Mouse (Mus musculus) embryo, embryonic 9.5 days (tissue): ENCODE results near the gene Cx3cr1.
"Not testable (repeated sequence)": the region's sequence is repeated elsewhere in the genome, so short reads cannot be mapped to it uniquely, and the experiment has no call there.

Experiments
- DNase-seq: peaks from one replicate; pipeline ENCODE4 v3.0.0-alpha.2; 2017; ENCODE audit errors: extremely low spot score

Cx3cr1 gene

GRCm38 (mm10) chr9:120069779-120070178 lies at the start of gene Cx3cr1:
Cx3cr1 (minus strand) TSS chr9:120069879.
- DNase-seq, result no peak

GRCm38 (mm10) chr9:120118212-120118611 lies 48.5 kb upstream of the Cx3cr1 start:
- no peak for DNase-seq

GRCm38 (mm10) chr9:120116184-120116624 lies 46.5 kb upstream of the Cx3cr1 start:
- no peak for DNase-seq

- no peak for DNase-seq
These were observed 45.9 kb upstream of the Cx3cr1 start for GRCm38 (mm10) chr9:120115580-120115979.

GRCm38 (mm10) chr9:120114789-120115151 lies 45.1 kb upstream of the Cx3cr1 start:
- DNase-seq, result no peak

- DNase-seq, result no peak
These were observed 44.5 kb upstream of the Cx3cr1 start for GRCm38 (mm10) chr9:120114051-120114788.

- no peak for DNase-seq
These were observed 43.8 kb upstream of the Cx3cr1 start for GRCm38 (mm10) chr9:120113456-120113855.

GRCm38 (mm10) chr9:120112472-120112871 lies 42.8 kb upstream of the Cx3cr1 start:
- DNase-seq, result no peak

GRCm38 (mm10) chr9:120111156-120111945 lies 41.7 kb upstream of the Cx3cr1 start:
- no peak for DNase-seq

- DNase-seq, result peak; percentile 93
These were observed 40.7 kb upstream of the Cx3cr1 start, which contains the start of gene Slc25a38 for GRCm38 (mm10) chr9:120110211-120111018. Slc25a38 (plus strand) TSS chr9:120110374.

GRCm38 (mm10) chr9:120108953-120109352 lies 39.3 kb upstream of the Cx3cr1 start:
- DNase-seq, result not testable (repeated sequence)

- DNase-seq, result no peak
These were observed 31.5 kb upstream of the Cx3cr1 start for GRCm38 (mm10) chr9:120101165-120101564.

GRCm38 (mm10) chr9:120099304-120099703 lies 29.6 kb upstream of the Cx3cr1 start:
- no peak for DNase-seq

GRCm38 (mm10) chr9:120098682-120099081 lies 29.0 kb upstream of the Cx3cr1 start:
- peak; percentile 61 for DNase-seq

- DNase-seq, result no peak
These were observed 26.2 kb upstream of the Cx3cr1 start for GRCm38 (mm10) chr9:120095886-120096285.

- DNase-seq, result no peak
These were observed 24.0 kb upstream of the Cx3cr1 start for GRCm38 (mm10) chr9:120093701-120094100.

GRCm38 (mm10) chr9:120091696-120092238 lies 22.1 kb upstream of the Cx3cr1 start, which contains the start of gene Ccr8:
Ccr8 (plus strand) TSS chr9:120092114.
- no peak for DNase-seq

- no peak for DNase-seq
These were observed 21.4 kb upstream of the Cx3cr1 start for GRCm38 (mm10) chr9:120091086-120091485.

GRCm38 (mm10) chr9:120089125-120089524 lies 19.4 kb upstream of the Cx3cr1 start:
- DNase-seq, result no peak

GRCm38 (mm10) chr9:120084406-120084805 lies 14.7 kb upstream of the Cx3cr1 start:
- DNase-seq, result no peak

- no peak for DNase-seq
These were observed 13.6 kb upstream of the Cx3cr1 start for GRCm38 (mm10) chr9:120083158-120083894.
